Mouse (Mus musculus) embryonic facial prominence, embryonic 10.5 days (tissue): Measurements from ENCODE around the gene Abhd15. TPM values are rescaled to one million over a fixed set of nuclear protein-coding genes. Genes with fewer than 3 reads are reported as not detected.

Experiments used
- polyA plus RNA-seq: library from polyadenylated mRNA; unstranded; fragments of >200 nt; fragmentation: Nextera tagmentation; extraction: Ambion mirVana; gene quantifications from 2 replicates; pipeline ENCODE4 v1.2.1, GENCODE M21; 2016

The Abhd15 gene
- polyA plus RNA-seq, 1 experiment from 2014 or later, result 5.8 TPM

Other genes starting within 250 kb of the Abhd15 start
- not detected in 2 replicates for gene Coro6, start 52.7 kb upstream of the Abhd15 start, polyA plus RNA-seq
- 11.8 and 13.1 TPM in 2 replicates for gene Ankrd13b, start 25.4 kb upstream of the Abhd15 start, polyA plus RNA-seq
- gene Git1, start 21.6 kb upstream of the Abhd15 start, polyA plus RNA-seq, result 13.0 and 13.2 TPM in 2 replicates
- gene Trp53i13, start 859 bp downstream of the Abhd15 start, polyA plus RNA-seq, result 33.1 and 35.0 TPM in 2 replicates
- 0.11 TPM in 2 replicates for gene Gm10392, start 4.1 kb downstream of the Abhd15 start, polyA plus RNA-seq
- 11.9 and 13.5 TPM in 2 replicates for gene Taok1, start 92.7 kb downstream of the Abhd15 start, polyA plus RNA-seq
- gene Nufip2, start 171.0 kb downstream of the Abhd15 start, polyA plus RNA-seq, result 3.9 and 4.7 TPM in 2 replicates
- gene Cryba1, start 210.2 kb downstream of the Abhd15 start, polyA plus RNA-seq, result 0.88 and 2.2 TPM in 2 replicates
- gene Myo18a, start 248.1 kb downstream of the Abhd15 start, polyA plus RNA-seq, result 25.7 and 27.2 TPM in 2 replicates